Mouse (Mus musculus): Measurements from ENCODE around the gene Ndufb3.
"Not testable (repeated sequence)": the region's sequence is repeated elsewhere in the genome, so short reads cannot be mapped to it uniquely, and the experiment has no call there.

The Ndufb3 gene

DNA sequence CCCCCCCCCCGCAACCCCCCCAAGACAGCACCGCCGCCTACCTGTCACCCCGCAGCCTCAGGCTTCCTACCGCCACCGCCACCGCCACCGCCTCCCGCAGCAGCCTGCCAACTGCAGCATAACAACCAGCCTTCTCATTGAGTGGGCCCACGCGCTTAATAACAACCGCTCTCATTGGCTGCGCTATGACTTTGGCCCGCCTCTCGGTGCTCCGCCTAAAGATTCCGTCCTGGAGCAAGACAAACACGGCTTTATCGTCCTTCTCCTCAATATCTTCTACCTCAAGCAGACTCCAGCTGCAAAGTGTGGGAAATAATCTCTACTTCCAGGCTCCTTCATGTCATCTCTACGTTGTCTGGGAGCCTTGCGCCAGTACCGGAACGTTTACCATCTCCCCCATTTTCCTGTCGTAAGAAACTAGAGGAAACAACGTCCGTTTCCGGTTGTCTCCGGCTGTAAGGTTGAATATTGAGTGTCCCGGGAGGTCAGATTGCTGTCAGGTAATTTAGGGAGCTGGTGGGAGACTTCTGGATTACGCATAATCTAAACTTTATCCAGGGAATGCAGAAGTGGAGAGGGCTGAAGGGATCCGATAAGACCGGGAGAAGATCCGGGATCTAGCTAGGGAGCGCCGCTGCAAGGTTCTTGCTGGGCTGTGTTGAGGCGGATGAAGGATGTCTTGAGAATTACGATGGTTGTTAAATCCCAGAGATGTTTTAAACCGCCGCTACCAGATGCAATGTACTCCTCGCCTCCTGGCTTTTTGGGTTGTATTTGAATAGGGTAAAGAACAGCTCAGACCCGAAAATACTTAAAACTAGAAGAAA, at the start of gene Ndufb3, which contains the start of gene Fam126b:
Ndufb3 (plus strand) TSS at position 214 of the 827 bp plus-strand sequence.
Fam126b (minus strand) TSS at position 153 of the 827 bp plus-strand sequence.
- DNase-seq: peak; percentile 91

DNA sequence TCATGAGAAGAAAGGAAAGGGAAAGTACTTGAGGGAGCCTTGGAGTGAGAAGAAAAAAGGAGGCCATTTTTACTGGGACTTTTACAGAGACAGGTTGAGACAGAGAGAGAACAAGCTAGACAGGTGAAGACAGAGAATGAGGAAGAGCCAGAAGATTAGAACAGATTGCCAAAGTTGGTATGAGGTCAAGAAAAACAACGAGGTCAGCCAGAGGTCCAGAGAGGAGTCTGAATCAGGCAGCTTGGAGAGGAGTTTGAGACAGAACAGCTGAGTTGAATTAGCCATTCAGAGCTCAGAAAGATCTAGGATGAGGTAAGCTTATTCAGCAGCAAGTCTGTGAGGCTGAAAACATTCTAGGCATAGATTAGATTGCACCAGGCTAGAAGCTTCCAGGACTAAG, 44.8 kb upstream of the Ndufb3 start:
- DNase-seq: no peak

DNA sequence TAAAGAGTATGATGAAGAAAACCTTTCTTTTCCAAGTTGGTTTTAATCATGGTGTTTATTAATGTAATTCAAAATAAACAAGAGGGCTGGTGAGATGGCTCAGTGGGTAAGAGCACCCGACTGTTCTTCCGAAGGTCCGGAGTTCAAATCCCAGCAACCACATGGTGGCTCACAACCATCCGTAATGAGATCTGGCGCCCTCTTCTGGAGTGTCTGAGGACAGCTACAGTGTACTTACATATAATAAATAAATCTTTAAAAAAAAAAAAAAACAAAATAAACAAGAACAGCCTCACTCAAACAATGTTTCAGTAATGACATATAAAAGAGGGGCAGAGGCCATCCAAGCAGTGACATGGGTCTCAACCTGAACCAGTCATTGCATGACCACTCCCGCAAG, 25.8 kb upstream of the Ndufb3 start:
- not testable (repeated sequence) for DNase-seq

DNA sequence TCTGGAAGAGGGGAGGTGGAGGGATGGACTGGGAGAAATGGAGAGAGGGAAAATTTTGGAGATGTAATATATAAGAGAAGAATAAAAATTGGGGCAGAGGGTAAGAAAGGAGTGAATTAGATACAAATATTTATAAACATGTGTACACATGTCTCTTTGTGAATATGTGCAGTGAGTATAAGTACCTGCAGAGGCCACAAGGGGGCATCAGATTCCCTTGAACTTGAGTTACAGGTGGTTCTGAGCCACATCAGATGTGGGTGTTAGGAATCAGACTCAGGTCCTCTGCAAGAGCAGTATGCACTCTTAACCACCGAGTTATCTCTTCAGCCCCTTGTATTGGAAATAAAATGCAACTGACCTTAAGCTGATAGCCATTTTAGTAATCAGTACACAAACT, 23.7 kb upstream of the Ndufb3 start:
- DNase-seq: peak; percentile 19

DNA sequence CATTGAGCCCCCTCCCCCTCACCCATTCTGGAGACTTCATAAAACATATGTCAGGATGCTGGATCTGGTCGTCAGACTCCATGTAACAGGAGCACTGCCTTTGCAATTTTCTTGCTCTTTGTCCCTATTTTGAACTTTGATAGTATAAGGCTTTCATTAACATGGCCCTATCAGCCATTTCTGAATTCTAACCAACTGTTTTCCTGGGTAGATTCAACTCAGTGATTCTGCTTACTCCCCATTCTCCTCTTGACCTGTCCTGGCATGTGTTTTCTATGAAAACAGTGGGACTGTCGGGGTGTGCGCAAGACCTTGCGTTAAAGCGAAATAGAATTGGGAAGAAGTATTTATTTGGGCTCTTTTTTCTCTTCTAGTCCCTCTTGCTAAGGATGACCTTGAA, 21.2 kb upstream of the Ndufb3 start:
- no peak for DNase-seq

DNA sequence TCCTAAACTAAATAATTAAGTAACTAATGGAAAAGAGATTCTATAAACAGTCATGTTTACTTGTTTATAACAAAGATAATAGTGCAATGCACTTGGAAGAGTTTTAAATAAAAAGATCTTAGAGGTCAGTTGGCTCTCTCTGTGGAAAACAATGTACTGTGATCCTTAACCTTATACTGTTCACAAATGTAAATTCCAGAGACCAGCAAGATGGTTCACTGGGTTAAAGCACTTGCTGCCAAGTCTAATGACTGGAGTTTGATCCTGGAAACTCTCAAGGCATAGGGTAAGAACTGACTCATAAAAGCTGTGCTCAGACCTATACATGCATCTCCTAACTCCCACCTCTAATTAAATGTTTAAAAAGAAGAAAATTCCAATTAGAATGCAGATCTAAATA, 19.6 kb upstream of the Ndufb3 start:
- DNase-seq: no peak

DNA sequence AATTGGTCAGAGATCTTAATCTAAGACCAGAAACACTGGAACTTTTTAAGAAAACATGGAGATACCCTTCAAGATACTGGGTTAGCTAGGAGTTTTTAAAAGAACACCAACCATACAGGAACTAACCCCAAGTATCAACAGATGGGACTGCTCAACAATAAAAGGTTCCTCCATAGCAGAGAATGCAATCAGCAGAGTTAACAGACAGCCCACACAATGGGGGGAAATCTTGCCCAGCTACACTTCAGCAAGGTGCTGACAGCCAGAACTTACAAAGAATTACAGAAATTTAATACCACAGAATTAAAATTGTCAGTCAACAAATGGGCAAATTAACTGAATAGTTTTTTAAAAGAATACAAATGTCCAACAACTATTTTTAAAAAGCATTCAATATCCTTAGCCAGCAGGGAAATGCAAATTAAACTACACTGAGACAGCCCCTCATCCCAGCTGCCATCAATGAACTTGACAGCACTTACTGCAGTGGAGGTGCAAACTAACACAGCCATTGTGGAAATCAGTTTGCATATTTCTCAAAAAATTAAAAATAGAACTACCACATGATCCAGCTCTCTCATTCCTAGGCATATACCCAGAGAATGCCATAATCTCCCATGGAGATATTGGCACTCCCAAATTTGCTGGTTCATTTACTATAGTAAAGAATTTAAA, 17.6 kb upstream of the Ndufb3 start:
- no peak for DNase-seq

DNA sequence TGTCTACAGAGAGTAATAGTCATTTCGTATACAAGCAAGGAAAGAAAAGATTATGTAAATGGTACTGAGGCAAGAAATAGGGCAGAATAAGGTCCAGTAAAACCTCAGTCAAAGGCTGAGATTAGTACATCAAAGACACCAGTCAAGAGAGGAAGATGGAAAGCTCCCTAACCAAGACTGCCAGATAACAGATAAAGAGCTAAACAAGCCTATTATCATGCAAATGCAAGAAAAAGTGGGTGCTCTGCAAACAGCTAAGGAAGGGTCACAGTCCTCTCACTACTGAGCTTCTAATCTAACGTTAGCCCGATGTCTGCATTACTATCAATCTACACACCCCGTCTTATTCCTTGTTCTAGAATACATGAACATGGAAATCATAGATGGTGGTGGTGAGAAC, 15.7 kb upstream of the Ndufb3 start:
- DNase-seq: no peak

DNA sequence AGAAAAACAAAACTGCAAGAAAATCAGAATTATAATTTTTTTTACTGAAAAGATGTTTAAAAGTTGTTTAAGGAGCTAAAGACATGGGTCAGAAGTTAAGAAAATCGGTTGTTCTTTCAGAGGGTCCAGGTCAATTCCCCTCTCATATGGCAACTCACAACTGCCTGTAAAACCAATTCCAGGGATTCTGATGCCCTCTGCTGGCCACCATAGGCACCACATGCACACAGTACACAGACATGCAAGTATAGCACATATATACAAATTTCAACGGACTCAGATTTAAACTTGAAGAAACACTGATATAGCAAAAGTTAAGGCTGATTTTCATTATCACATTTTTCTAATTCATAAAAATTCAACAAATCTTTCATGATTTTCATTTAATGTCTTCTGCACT, 7.0 kb upstream of the Ndufb3 start:
- no peak for DNase-seq

DNA sequence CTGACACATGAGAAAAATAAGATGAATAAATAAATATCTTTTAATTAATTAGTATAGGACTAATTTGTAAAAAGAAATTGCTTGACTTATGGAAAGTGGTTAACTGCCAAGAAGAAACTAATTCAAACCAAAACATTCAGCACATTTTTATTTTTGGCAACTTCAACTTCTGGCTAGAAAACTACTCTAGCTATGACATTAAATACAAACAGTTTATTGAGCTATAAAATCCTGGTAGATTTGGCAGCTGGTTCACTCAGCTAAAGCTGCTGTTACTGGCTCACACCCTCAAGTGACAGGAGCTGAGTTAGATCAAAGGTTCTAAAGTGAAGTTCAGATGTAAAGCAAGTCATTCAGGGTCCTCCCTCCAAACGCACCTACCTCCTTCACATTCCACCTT, 3.6 kb upstream of the Ndufb3 start:
- no peak for DNase-seq

DNA sequence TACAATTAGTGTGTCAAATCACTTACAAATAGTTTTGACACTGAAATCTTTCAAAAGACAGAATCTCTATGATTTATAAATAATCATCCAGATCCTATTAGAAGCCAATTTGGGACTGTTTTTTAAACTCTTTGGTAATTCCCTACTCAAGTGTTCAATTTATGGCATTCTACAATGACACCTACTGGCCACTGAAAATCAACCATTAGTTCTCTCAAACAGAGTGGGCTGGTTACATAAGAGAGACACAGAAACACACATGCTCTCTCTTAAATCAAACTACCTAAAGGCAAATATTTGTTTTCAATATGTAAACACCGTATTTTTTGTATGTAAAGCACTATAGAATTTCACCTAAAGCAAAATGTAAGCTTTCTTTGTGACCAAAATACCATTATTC, 1.9 kb upstream of the Ndufb3 start:
- no peak for DNase-seq

DNA sequence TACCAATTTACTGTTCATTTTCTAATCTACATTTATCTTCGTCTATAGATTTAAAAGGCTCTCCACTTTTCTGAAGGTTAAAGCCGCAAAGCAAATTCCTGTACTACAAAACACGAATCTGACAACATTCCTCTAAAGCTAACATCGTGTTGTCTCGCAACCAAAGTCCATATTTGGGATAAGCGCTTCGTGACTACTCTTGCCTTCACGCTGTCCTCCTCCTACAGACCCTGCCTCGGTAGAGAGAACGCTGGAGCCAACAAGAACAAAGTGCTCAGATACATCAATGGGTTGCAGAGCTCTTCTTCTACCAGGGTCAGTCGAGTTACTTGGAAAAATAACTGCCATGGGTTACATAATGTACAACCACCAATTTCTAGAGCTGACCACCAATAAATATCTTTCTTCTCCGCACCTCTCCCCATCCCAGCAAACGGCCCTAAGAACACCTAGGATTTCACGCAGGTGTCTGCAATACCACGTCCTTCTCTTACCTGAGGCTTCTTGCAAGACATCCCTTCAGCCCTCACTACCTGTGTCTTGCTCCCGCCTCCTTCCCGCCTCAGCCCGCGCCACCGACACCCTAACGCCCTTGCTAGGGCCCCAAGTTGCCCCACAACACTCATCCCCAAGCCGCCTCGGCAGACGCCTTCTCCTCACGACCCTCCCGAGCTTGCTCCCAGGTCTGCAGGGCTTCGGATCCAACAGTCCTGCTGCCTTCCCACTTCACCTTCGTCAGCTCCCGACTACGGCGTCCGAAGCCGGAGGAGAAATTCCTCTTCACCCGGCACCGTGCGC, 612 bp upstream of the Ndufb3 start:
- DNase-seq: peak; percentile 35

DNA sequence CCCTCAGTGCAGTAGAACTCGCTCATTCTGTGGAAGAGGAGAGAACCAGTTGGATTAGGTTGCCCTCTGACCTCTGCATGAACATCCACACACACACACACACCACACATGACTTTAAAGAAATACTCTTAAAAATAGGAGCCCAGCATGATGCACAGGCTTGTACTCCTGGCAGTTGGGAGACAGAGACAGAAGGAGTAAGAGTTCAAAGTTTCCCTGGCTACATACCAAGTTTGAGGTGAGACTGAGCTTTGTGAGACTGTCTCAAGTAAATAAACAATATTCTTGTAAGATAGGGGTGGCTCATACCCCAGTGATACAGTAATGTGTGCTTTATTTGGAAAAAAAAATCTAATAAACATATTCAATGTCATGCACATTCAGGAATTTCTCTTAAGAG, 1.3 kb downstream of the Ndufb3 start:
- DNase-seq: no peak

DNA sequence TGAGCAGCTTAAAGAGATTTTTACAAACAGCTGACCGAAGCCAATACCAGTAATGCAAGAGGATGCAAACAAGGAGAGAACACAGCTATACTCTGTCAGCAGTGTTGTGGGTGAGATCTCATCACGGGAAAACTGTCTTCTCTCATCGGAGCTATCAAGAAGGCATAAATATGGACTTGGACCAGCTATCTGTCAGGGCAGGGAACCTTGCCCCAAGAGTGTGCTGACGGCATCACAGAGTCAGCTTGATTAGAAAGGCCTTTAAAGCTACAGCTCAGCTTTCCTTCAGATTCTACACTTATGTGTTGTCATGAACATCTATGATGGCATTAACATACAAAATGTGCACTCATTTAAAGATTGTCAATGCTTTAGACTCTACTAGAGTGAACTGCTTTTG, 16.5 kb downstream of the Ndufb3 start:
- no peak for DNase-seq

DNA sequence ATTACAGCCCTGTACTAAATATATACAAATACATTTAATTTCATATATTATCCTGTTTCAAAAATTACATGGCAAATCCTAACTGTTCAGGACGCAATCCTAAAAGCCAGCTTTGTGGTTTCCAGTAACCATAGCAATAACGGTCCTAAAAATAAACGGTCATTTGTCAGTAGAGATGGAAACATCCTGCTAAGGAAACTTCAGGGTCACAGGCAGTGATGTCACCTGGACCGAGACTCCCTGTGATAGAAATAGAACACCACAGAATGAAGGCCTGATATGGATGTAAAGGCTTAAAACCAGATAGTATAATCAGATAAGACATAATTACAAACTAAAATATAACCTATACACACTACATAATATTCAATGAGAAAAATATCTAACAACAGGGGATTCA, 17.6 kb downstream of the Ndufb3 start:
- no peak for DNase-seq

DNA sequence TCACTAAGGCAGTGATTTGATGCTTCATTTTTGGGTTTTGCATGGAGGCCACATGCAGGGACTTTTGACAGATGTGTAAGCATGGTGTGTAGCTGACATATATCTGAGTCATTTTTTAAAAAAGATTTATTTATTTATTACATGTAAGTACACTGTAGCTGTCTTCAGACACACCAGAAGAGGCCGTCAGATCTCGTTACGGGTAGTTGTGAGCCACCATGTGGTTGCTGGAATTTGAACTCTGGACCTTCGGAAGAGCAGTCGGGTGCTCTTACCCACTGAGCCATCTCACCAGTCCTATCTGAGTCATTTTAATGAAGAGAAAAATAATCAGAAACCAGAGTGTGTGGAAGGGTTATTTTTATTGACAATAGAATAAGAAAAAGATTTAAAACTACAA, 23.4 kb downstream of the Ndufb3 start:
- DNase-seq: not testable (repeated sequence)

DNA sequence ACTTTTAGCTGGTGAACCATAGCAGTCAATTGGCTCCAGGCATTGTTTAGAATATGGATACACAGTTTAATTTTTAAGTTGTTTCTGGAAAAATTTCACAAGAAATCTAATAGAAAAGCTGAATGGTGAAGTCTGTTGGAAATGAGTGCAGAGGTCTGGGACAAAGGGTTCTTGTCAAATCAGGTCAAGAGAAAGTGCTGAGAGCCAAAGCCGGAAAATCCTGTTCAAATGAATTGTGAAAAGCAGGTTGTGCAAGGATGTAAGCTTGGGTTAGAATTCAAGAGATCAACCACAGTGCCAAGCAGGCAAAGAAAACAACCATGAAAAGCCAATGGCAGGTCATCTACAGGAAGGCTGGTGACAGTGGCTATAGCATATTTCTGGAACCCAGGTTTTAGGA, 24.0 kb downstream of the Ndufb3 start:
- DNase-seq: no peak

DNA sequence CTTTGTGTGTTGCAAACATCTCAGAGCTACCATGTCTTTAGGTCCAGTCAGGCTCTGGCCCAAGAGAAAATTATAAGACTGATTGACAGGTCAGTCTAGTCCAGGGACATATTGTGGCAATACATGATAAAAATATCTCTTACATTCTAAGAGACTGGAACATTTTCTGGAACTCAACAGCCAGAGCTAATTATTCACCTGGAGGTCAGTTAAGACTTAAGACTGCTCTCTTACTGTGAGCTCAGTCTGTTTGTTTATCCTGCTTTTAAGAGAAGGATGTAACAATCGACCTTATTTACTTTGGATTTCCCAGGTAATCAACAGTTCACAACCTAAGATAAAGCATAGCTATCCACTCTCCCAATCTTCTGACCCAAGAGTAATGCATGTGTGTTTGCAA, 24.4 kb downstream of the Ndufb3 start:
- DNase-seq: no peak

DNA sequence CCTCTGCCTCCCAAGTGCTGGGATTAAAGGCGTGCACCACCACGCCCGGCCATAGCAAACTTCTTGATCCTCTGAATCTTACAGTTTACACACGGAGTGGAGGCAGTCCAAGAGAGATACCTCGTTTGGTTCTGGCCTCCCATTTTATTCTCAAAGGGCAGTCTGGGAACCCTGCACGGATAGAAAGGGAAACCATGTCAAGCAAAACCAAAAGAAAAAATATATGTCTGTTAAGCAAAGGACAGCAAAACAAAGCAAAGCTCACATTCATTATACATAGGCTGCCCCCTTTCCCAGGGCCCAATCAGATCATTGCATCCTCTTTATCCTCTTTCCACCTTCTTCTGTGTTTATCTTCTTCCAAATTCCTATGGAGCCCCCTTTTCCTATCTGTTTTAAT, 27.6 kb downstream of the Ndufb3 start:
- DNase-seq: no peak

DNA sequence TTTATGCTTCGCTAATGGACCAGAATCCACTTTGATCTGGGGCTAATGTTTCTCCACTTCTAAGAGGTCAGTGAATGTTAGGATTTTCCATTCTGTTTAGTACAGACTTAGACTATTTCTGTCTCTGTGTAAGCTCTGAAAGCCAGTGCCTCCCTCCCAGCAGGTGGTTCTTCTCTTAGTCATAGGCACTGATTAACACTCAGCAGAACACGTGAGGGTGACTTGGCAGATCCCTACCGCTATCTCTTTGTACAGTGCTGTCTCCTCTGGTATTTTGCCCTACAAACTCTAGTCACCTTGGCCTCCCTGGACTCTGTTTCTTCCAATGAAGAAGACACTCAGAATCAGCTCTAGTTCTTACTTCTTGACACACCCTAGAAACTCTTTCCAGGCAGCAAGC, 28.2 kb downstream of the Ndufb3 start:
- DNase-seq: peak; percentile 70

DNA sequence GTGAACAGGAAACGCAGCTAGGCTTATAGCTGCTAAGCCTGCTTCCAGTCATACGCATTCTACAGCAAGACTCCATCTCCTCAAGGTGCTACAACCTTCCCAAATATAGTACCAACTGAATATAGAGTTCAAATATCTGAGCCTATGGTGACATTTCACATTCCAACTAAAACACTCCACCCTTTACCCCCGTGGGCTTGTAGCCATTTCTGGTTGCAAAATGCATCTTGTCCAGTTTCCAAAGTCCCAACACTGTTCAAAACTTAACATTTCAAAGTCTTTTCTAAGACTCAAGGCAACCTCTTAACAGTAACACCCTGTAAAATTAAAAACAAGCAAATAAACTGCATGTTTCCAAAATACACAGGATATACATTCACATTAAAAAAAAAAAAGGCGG, 29.0 kb downstream of the Ndufb3 start:
- no peak for DNase-seq

DNA sequence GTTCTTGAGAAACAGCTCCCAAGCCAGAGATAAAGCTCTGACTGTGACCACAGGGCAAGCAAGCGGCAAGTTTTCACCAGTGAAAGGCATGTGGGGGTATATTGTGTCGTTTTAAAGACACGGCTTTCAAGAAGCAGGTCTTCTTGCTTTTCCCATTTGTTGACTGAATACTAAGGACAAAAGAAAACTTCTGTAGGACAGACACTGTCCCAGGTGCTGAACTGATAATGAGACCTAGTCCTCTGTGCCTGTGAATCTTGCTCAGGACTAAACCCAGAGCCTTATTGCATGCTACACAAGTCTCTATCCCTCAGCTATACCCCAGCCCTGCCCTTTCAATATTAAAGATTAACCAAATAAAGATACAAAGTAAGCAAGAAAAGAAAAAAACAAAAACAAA, 30.0 kb downstream of the Ndufb3 start:
- no peak for DNase-seq

DNA sequence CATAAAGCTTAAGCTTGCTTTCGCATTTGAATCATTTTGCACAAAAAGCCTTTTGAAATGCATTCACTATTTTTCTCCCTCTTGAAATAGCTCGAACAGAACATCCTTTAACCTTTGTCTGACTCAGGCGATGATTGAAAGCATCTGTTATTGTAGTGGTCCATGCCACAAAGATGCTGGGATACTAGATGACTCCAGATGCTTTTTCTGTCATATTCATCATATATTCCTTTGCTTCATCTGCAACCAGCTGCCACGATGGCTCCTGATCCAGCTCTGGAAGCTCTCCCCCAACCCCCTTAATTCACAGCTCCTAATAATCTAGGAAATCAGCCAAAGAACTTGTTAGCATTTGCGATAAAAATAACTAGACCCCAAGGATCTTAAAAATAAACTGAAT, 30.9 kb downstream of the Ndufb3 start:
- DNase-seq: no peak
